Mouse (Mus musculus) embryonic fibroblast, embryonic 13.5 days (primary cell): ENCODE measurements around the gene Zfp598.

Source experiments
- CTCF ChIP-seq: IDR thresholded peaks from 2 replicates; pipeline ENCODE4 v1.5.1; 2011; ENCODE audit warnings: mild to moderate bottlenecking, control low read depth, low read length, moderate library complexity, borderline replicate concordance; ENCODE audit not compliant: insufficient read depth
- POLR2A ChIP-seq: IDR thresholded peaks from 2 replicates; pipeline ENCODE4 v1.6.1; 2011; ENCODE audit warnings: low read depth, mild to moderate bottlenecking, control low read depth, low read length, moderate library complexity

DNA sequence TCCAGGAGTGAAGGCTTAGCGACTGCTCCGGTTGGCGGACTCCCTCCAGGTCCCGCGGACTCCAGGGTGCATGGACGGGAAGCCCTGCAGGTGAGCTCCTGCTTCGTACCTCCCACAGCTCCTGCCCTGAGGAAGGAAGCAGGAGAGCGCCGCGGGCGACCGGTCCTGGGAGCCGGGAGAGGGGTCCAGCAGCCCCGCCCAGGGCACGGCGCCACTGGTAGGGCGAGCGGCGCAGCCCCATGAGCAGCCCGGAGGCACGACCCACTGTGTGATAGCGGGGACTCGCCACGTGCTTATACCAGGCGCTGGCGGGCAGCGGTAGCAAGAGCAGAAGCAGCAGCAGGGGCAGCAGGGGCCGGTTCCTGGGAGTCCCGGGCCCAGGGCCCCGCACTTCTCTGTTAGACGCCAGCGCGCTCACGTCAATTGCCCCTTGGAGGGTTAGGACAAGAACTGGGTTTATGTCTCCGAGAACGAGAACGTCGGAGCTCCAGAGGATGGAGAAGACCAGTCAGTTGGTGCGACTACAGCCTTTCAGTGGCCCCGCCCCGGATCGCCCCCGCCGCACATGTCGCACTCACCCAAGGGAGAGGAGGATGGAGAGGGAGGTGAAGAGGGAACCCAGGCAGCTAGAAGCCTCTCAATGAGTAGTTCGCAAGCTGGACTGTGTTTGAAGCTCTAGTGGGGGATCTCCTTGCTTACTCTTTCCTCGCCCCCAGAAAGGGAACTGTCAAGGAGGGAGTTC is 11.3 kb upstream of the Zfp598 start, which contains the start of gene Npw:
- TF ChIP-seq CTCF: no peak
- TF ChIP-seq POLR2A: no peak
